Mouse (Mus musculus): Measurements from ENCODE around the gene Mcf2l.

The Mcf2l gene

GRCm38 (mm10) chr8:12912011-12912410 lies 38.4 kb downstream of the Mcf2l start:
- DNase-seq: no peak

GRCm38 (mm10) chr8:12915187-12916006 lies 41.8 kb downstream of the Mcf2l start:
- peak; percentile 71 to 80 for DNase-seq

GRCm38 (mm10) chr8:12916156-12916900 lies 42.7 kb downstream of the Mcf2l start:
- DNase-seq: peak; percentile 58 to 64

GRCm38 (mm10) chr8:12917029-12917428 lies 43.4 kb downstream of the Mcf2l start:
- DNase-seq: peak; percentile 61 to 68

- DNase-seq: peak in 1 of 2 experiments; percentile 44
Measured at GRCm38 (mm10) chr8:12917831-12918230, 44.2 kb downstream of the Mcf2l start.

- no peak for DNase-seq
Measured at GRCm38 (mm10) chr8:12920599-12920998, 47.0 kb downstream of the Mcf2l start.

- DNase-seq: no peak
Measured at GRCm38 (mm10) chr8:12925051-12925450, 51.4 kb downstream of the Mcf2l start.

- no peak for DNase-seq
Measured at GRCm38 (mm10) chr8:12925941-12926381, 52.4 kb downstream of the Mcf2l start.

GRCm38 (mm10) chr8:12927204-12927983 lies 53.8 kb downstream of the Mcf2l start:
- DNase-seq: peak; percentile 86 to 88

- peak; percentile 65 to 70 for DNase-seq
Measured at GRCm38 (mm10) chr8:12928033-12928432, 54.4 kb downstream of the Mcf2l start.

GRCm38 (mm10) chr8:12928931-12929330 lies 55.3 kb downstream of the Mcf2l start:
- no peak for DNase-seq

GRCm38 (mm10) chr8:12930290-12930689 lies 56.7 kb downstream of the Mcf2l start:
- no peak for DNase-seq

GRCm38 (mm10) chr8:12931426-12931825 lies 57.8 kb downstream of the Mcf2l start:
- DNase-seq: no peak

GRCm38 (mm10) chr8:12932520-12932919 lies 58.9 kb downstream of the Mcf2l start:
- DNase-seq: no peak

GRCm38 (mm10) chr8:12933765-12934164 lies 60.2 kb downstream of the Mcf2l start:
- DNase-seq: no peak

- DNase-seq: no peak
Measured at GRCm38 (mm10) chr8:12934453-12935043, 60.9 kb downstream of the Mcf2l start.

GRCm38 (mm10) chr8:12940549-12940948 lies 66.9 kb downstream of the Mcf2l start:
- DNase-seq: peak; percentile 54 to 64

- DNase-seq: no peak
Measured at GRCm38 (mm10) chr8:12941161-12941926, 67.7 kb downstream of the Mcf2l start.

- peak; percentile 61 to 62 for DNase-seq
Measured at GRCm38 (mm10) chr8:12947604-12948573, 74.3 kb downstream of the Mcf2l start.

GRCm38 (mm10) chr8:12948574-12948961 lies 75.0 kb downstream of the Mcf2l start:
- peak; percentile 58 to 62 for DNase-seq
